Mouse (Mus musculus): ENCODE results near the gene Capzb. TPM values are rescaled to one million over a fixed set of nuclear protein-coding genes. Genes with fewer than 3 reads are reported as not detected.
A peak's percentile ranks its signal among the peaks of the same experiment; 100 is the strongest.

Capzb gene
- total and polyA plus RNA-seq, 3 experiments: 103 to 354 TPM; not detected in 1

DNA sequence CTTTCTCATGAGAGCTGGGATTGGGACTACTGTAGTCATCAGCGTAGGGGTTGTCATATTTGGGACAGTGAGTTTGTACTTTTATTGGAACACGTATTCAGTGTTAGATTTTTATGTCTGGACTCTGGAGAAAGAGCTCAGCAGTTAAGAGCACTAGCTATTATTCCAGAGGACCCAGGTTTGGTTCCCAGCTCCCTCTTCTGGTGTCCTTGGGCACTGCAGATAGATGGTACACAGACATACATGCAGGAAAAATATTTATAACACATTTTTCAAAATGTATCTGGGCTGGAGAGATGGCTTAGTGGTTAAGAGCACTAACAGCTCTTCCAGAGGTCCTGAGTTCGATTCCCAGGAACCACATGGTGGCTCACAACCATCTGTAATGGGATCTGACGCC lies 28.3 kb downstream of the Capzb start:
- Histone ChIP-seq H3K79me2 (ENCODE audit: control insufficient read depth, insufficient read depth, low read length, poor library complexity) (peaks cover 35% of the 10 kb centered on the region), H3K4me1 (ENCODE audit: control insufficient read depth in 1 of 2, insufficient read depth in 2 of 2, low read length in 2 of 2) (no peaks in the 10 kb centered on the region), H3K9me3 (replicated peaks; ENCODE audit: insufficient read depth, low read length) (no peaks in the 10 kb centered on the region), H3K27ac (ENCODE audit: control insufficient read depth, low read depth, low read length) (no peak overlapping the region), H3K4me3 (ENCODE audit: control insufficient read depth in 1 of 2, insufficient read depth in 1 of 2, low read depth in 2 of 2, low read length in 2 of 2) (no peak overlapping the region), H3K9ac (ENCODE audit: control insufficient read depth, low read depth, low read length, poor library complexity, severe bottlenecking) (no peak overlapping the region), H3K36me3 (ENCODE audit: control insufficient read depth in 1 of 2, insufficient read depth in 2 of 2, low read length in 2 of 2) (peaks cover 0 to 6% of the 10 kb centered on the region in 2 experiments; a peak in 1 of 4 replicates), H3K27me3 (ENCODE audit: control insufficient read depth in 1 of 2, insufficient read depth in 2 of 2, low read length in 2 of 2) (no peaks in the 10 kb centered on the region)
- DNase-seq (ENCODE audit: low read depth, low spot score): peak; percentile 51
- TF ChIP-seq USF2 (IDR thresholded peaks at IDR 0.05; ENCODE audit: borderline replicate concordance in 1 of 2, insufficient read depth in 1 of 2, low read depth in 1 of 2, low read length in 2 of 2) (no peak), CTCF (IDR thresholded peaks at IDR 0.05 in 2 of 3, conservative IDR thresholded peaks at IDR 0.05 in 1 of 3; ENCODE audit: control insufficient read depth in 1 of 3, insufficient read depth in 1 of 3, low read depth in 2 of 3, low read length in 3 of 3, poor library complexity in 1 of 3, severe bottlenecking in 1 of 3) (peak; percentile 49 to 62 (median 60)), BHLHE40 (IDR thresholded peaks at IDR 0.05; ENCODE audit: borderline replicate concordance, low read depth, low read length) (no peak), ETS1 (IDR thresholded peaks at IDR 0.05; ENCODE audit: low read depth, low read length) (no peak), SMC3 (IDR thresholded peaks at IDR 0.05; ENCODE audit: low read depth, low read length) (peak; percentile 71), POLR2A (IDR thresholded peaks at IDR 0.05; ENCODE audit: control insufficient read depth in 1 of 2, insufficient read depth in 1 of 2, low read depth in 1 of 2, low read length in 2 of 2, poor library complexity in 1 of 2) (no peak), TAL1 (IDR thresholded peaks at IDR 0.05; ENCODE audit: low read length) (no peak), RAD21 (IDR thresholded peaks at IDR 0.05; ENCODE audit: low read depth, low read length) (peak; percentile 59), ZC3H11A (IDR thresholded peaks at IDR 0.05; ENCODE audit: low read depth, low read length) (no peak)

DNA sequence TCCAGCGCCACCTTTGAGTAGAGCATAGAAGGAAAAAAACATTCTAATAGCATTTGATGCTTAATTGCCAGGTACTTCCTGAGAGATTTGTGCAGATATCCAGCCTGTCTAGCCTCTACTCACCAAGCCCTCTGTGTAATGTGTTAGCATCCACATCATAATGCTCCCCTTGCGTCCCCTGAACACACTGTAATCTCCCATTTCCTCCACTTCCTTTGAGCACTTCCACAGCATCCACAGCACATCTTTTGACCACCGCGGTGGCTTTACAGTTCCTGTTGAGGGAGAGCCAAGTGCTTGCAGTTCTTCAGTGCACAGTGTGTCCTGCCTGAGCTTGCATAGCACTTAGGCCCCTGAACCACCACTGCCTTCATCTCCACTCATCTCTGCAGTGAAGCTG lies 29.1 kb downstream of the Capzb start:
- Histone ChIP-seq H3K4me1 (ENCODE audit: control insufficient read depth in 1 of 2, insufficient read depth in 2 of 2, low read length in 2 of 2) (no peaks in the 10 kb centered on the region), H3K27ac (ENCODE audit: control insufficient read depth, low read depth, low read length) (no peak overlapping the region), H3K9me3 (replicated peaks; ENCODE audit: insufficient read depth, low read length) (no peaks in the 10 kb centered on the region), H3K79me2 (ENCODE audit: control insufficient read depth, insufficient read depth, low read length, poor library complexity) (peaks cover 29% of the 10 kb centered on the region), H3K36me3 (ENCODE audit: control insufficient read depth in 1 of 2, insufficient read depth in 2 of 2, low read length in 2 of 2) (peaks cover 0 to 5% of the 10 kb centered on the region in 2 experiments; a peak in 1 of 4 replicates), H3K4me3 (ENCODE audit: control insufficient read depth in 1 of 2, insufficient read depth in 1 of 2, low read depth in 2 of 2, low read length in 2 of 2) (no peak overlapping the region), H3K27me3 (ENCODE audit: control insufficient read depth in 1 of 2, insufficient read depth in 2 of 2, low read length in 2 of 2) (no peaks in the 10 kb centered on the region), H3K9ac (ENCODE audit: control insufficient read depth, low read depth, low read length, poor library complexity, severe bottlenecking) (no peak overlapping the region)
- TF ChIP-seq EP300 (IDR thresholded peaks at IDR 0.05; ENCODE audit: low read depth in 1 of 2, low read length in 2 of 2) (no peak), ETS1 (IDR thresholded peaks at IDR 0.05; ENCODE audit: low read depth, low read length) (no peak), SIN3A (IDR thresholded peaks at IDR 0.05; ENCODE audit: low read length) (no peak), SMC3 (IDR thresholded peaks at IDR 0.05; ENCODE audit: low read depth, low read length) (no peak), MXI1 (IDR thresholded peaks at IDR 0.05; ENCODE audit: low read depth, low read length) (no peak), RCOR1 (IDR thresholded peaks at IDR 0.05; ENCODE audit: low read depth, low read length) (no peak), USF1 (IDR thresholded peaks at IDR 0.05; ENCODE audit: low read depth, low read length) (no peak), UBTF (IDR thresholded peaks at IDR 0.05; ENCODE audit: borderline replicate concordance, insufficient read depth, low read depth, low read length) (no peak), ZKSCAN1 (IDR thresholded peaks at IDR 0.05; ENCODE audit: low read depth, low read length) (no peak), TBP (IDR thresholded peaks at IDR 0.05; ENCODE audit: low read depth, low read length) (no peak), CHD1 (IDR thresholded peaks at IDR 0.05; ENCODE audit: low read depth, low read length) (no peak), MYC (IDR thresholded peaks at IDR 0.05; ENCODE audit: low read depth, low read length) (no peak), ZNF384 (IDR thresholded peaks at IDR 0.05; ENCODE audit: low read depth, low read length) (no peak), ZMIZ1 (IDR thresholded peaks at IDR 0.05; ENCODE audit: low read depth, low read length) (no peak), CTCF (IDR thresholded peaks at IDR 0.05 in 2 of 3, conservative IDR thresholded peaks at IDR 0.05 in 1 of 3; ENCODE audit: control insufficient read depth in 1 of 3, insufficient read depth in 1 of 3, low read depth in 2 of 3, low read length in 3 of 3, poor library complexity in 1 of 3, severe bottlenecking in 1 of 3) (no peak), CHD2 (IDR thresholded peaks at IDR 0.05; ENCODE audit: low read length) (no peak), RAD21 (IDR thresholded peaks at IDR 0.05; ENCODE audit: low read depth, low read length) (no peak)
- DNase-seq (ENCODE audit: low read depth, low spot score): no peak
